26 mouse cellular contexts compared by ENCODE assay signal in the genomic region with DNA sequence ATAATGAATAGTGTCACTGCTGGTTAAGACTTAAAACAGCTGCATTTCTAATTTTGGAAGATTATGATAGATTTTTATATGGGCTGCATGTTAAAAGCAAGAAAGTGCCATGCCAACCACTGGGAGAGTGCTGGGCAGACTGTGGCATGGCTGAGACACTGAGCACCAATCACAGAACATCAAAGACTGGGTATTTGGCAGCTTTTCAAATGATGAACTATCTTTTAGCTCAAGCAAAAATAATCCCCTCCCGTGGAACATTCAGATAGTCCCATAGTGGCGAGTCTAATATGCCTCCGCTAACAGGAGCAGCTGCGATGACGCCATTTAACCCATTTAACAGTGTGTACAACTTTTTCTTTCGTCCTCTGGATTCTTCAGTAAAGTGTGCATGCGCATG.
DNase-seq lines count a peak whose midpoint lies in the region; ATAC-seq and TF ChIP-seq lines count a peak whose summit lies in the region.
"Had no signal": no experiment of that assay in that cellular context is flagged by ENCODE, and none has a peak within 500 bp of the region (broad histone marks: within the 10 kb centered on the region; RNA-seq: fewer than 3 reads in every experiment).

No protein-coding gene starts in this region.

- no peaks in the 10 kb centered on the region for H3K36me3 ChIP-seq in hindbrain, embryonic 16.5 days (ENCODE audit: control insufficient read depth, insufficient read depth, low read length)
- no peaks in the 10 kb centered on the region for H3K36me3 ChIP-seq in hindbrain, embryonic 14.5 days (replicated peaks; ENCODE audit: control insufficient read depth, insufficient read depth)
- no peaks in the 10 kb centered on the region for H3K36me3 ChIP-seq in midbrain, postnatal 0 days (ENCODE audit: insufficient read depth, low read length)
- no peaks in the 10 kb centered on the region for H3K36me3 ChIP-seq in midbrain, embryonic 13.5 days
- H3K36me3 ChIP-seq in limb, embryonic 10.5 days: no peaks in the 10 kb centered on the region
- H3K36me3 ChIP-seq in lung, postnatal 0 days (ENCODE audit: insufficient read depth, low read length): no peaks in the 10 kb centered on the region
- H3K36me3 ChIP-seq: embryonic facial prominence, embryonic 12.5 days; heart, embryonic 13.5 days; liver, embryonic 15.5 days; lung, embryonic 15.5 days; neural tube, embryonic 13.5 days had no signal

- no peak for TF ChIP-seq CTCF in midbrain, postnatal 0 days (IDR thresholded peaks at IDR 0.05)
- no peak for TF ChIP-seq CTCF in lung, postnatal 0 days (IDR thresholded peaks at IDR 0.05)

- H3K4me2 ChIP-seq in hindbrain, embryonic 16.5 days (ENCODE audit: low read length): no peak overlapping the region
- H3K4me2 ChIP-seq in hindbrain, embryonic 14.5 days (replicated peaks): no peak overlapping the region
- H3K4me2 ChIP-seq in midbrain, postnatal 0 days (ENCODE audit: low read depth, low read length, poor library complexity, severe bottlenecking): no peak overlapping the region
- H3K4me2 ChIP-seq in midbrain, embryonic 13.5 days (replicated peaks): no peak overlapping the region
- no peak overlapping the region for H3K4me2 ChIP-seq in lung, postnatal 0 days (replicated peaks; ENCODE audit: low read depth, low read length)
- H3K4me2 ChIP-seq: embryonic facial prominence, embryonic 12.5 days; heart, embryonic 13.5 days; liver, embryonic 15.5 days; lung, embryonic 15.5 days; neural tube, embryonic 13.5 days had no signal

- no peak for TF ChIP-seq EP300 in lung, postnatal 0 days (IDR thresholded peaks at IDR 0.05)

- H3K4me1 ChIP-seq in hindbrain, embryonic 16.5 days (ENCODE audit: control insufficient read depth, insufficient read depth, low read depth, low read length): no peaks in the 10 kb centered on the region
- H3K4me1 ChIP-seq in hindbrain, embryonic 14.5 days (replicated peaks; ENCODE audit: control insufficient read depth, insufficient read depth, low read length): no peaks in the 10 kb centered on the region
- H3K4me1 ChIP-seq in midbrain, postnatal 0 days (ENCODE audit: insufficient read depth, low read length): no peaks in the 10 kb centered on the region
- no peaks in the 10 kb centered on the region for H3K4me1 ChIP-seq in midbrain, embryonic 13.5 days (replicated peaks)
- no peaks in the 10 kb centered on the region for H3K4me1 ChIP-seq in limb, embryonic 10.5 days
- H3K4me1 ChIP-seq in lung, postnatal 0 days (ENCODE audit: insufficient read depth, low read depth, low read length): no peaks in the 10 kb centered on the region
- H3K4me1 ChIP-seq: embryonic facial prominence, embryonic 12.5 days; liver, embryonic 15.5 days; lung, embryonic 15.5 days; neural tube, embryonic 13.5 days had no signal

- H3K9ac ChIP-seq in hindbrain, embryonic 16.5 days (ENCODE audit: low read depth, low read length): no peak overlapping the region
- H3K9ac ChIP-seq in hindbrain, embryonic 14.5 days: no peak overlapping the region
- H3K9ac ChIP-seq in midbrain, postnatal 0 days (replicated peaks; ENCODE audit: low read length, poor library complexity, severe bottlenecking): no peak overlapping the region
- H3K9ac ChIP-seq in midbrain, embryonic 13.5 days (replicated peaks): no peak overlapping the region
- no peak overlapping the region for H3K9ac ChIP-seq in lung, postnatal 0 days (replicated peaks; ENCODE audit: low read depth)
- H3K9ac ChIP-seq: embryonic facial prominence, embryonic 12.5 days; heart, embryonic 13.5 days; liver, embryonic 15.5 days; lung, embryonic 15.5 days; neural tube, embryonic 13.5 days had no signal

- H3K9me3 ChIP-seq in hindbrain, embryonic 16.5 days (ENCODE audit: control insufficient read depth, low read length): no peaks in the 10 kb centered on the region
- no peaks in the 10 kb centered on the region for H3K9me3 ChIP-seq in hindbrain, embryonic 14.5 days (ENCODE audit: control insufficient read depth, low read length)
- no peaks in the 10 kb centered on the region for H3K9me3 ChIP-seq in midbrain, postnatal 0 days (ENCODE audit: low read length)
- H3K9me3 ChIP-seq in midbrain, embryonic 13.5 days: no peaks in the 10 kb centered on the region
- no peaks in the 10 kb centered on the region for H3K9me3 ChIP-seq in limb, embryonic 10.5 days (replicated peaks)
- no peaks in the 10 kb centered on the region for H3K9me3 ChIP-seq in lung, postnatal 0 days (ENCODE audit: low read length)
- H3K9me3 ChIP-seq: embryonic facial prominence, embryonic 12.5 days; heart, embryonic 13.5 days; liver, embryonic 15.5 days; lung, embryonic 15.5 days; neural tube, embryonic 13.5 days had no signal

- ATAC-seq in hindbrain, embryonic 16.5 days: peak; percentile 42; the same call in 1 of the 2 replicates
- no peak for ATAC-seq in hindbrain, embryonic 14.5 days (ENCODE audit: low FRiP score)
- no peak for ATAC-seq in midbrain, postnatal 0 days (ENCODE audit: low FRiP score)
- ATAC-seq in midbrain, embryonic 13.5 days: no peak
- no peak for ATAC-seq in lung, postnatal 0 days

- H3K4me3 ChIP-seq in hindbrain, embryonic 16.5 days (ENCODE audit: low read length): no peak overlapping the region
- H3K4me3 ChIP-seq in hindbrain, embryonic 14.5 days (replicated peaks; ENCODE audit: low read length): no peak overlapping the region
- no peak overlapping the region for H3K4me3 ChIP-seq in midbrain, postnatal 0 days (ENCODE audit: low read depth, low read length)
- H3K4me3 ChIP-seq in midbrain, embryonic 13.5 days (replicated peaks): no peak overlapping the region
- H3K4me3 ChIP-seq in limb, embryonic 10.5 days: no peak overlapping the region
- no peak overlapping the region for H3K4me3 ChIP-seq in lung, postnatal 0 days (ENCODE audit: low read depth, low read length)
- H3K4me3 ChIP-seq: embryonic facial prominence, embryonic 12.5 days; heart, embryonic 13.5 days; liver, embryonic 15.5 days; lung, embryonic 15.5 days; myocyte; neural tube, embryonic 13.5 days had no signal

- no peak overlapping the region for H3K27ac ChIP-seq in hindbrain, embryonic 16.5 days (ENCODE audit: low read depth, low read length)
- H3K27ac ChIP-seq in hindbrain, embryonic 14.5 days: no peak overlapping the region
- H3K27ac ChIP-seq in midbrain, postnatal 0 days (ENCODE audit: low read depth, low read length): no peak overlapping the region
- no peak overlapping the region for H3K27ac ChIP-seq in midbrain, embryonic 13.5 days
- H3K27ac ChIP-seq in limb, embryonic 10.5 days: no peak overlapping the region
- no peak overlapping the region for H3K27ac ChIP-seq in lung, postnatal 0 days (ENCODE audit: low read length)
- H3K27ac ChIP-seq: embryonic facial prominence, embryonic 12.5 days; heart, embryonic 13.5 days; kidney, postnatal 0 days; liver, embryonic 15.5 days; lung, embryonic 15.5 days; neural tube, embryonic 13.5 days; stomach, postnatal 0 days had no signal

- DNase-seq in adrenal gland, adult 2 months: peak; percentile 19
- DNase-seq in adrenal gland, adult 18-20 months (ENCODE audit: low spot score in 2 of 2): no peak
- no peak for DNase-seq in hindbrain, embryonic 14.5 days (ENCODE audit: low spot score)
- DNase-seq in midbrain, postnatal 0 days (ENCODE audit: low spot score): peak; percentile 58
- DNase-seq in limb, embryonic 10.5 days (ENCODE audit: low spot score): no peak
- no peak for DNase-seq in lung, postnatal 0 days (ENCODE audit: low spot score)
- DNase-seq: cerebellum, adult 2 months; cerebellum, postnatal 25 days; gastrocnemius, postnatal 25 days; heart, adult 18-20 months; heart, postnatal 14 days; kidney, adult 2 months; left cerebral cortex, postnatal 4 days; liver; lung, postnatal 4 days; thymus, adult 2 months had no signal

- 67% methylated on average over 7 of the region's 7 CpGs for WGBS in hindbrain, embryonic 16.5 days
- 76% methylated on average over 7 of the region's 7 CpGs for WGBS in hindbrain, embryonic 14.5 days
- 67% methylated on average over 7 of the region's 7 CpGs for WGBS in midbrain, postnatal 0 days
- WGBS in midbrain, embryonic 13.5 days: 87% methylated on average over 7 of the region's 7 CpGs
- WGBS in limb, embryonic 10.5 days: 92% methylated on average over 7 of the region's 7 CpGs
- 82% methylated on average over 7 of the region's 7 CpGs for whole genome bisulfite sequencing in lung, postnatal 0 days

- no peaks in the 10 kb centered on the region for H3K27me3 ChIP-seq in hindbrain, embryonic 16.5 days (replicated peaks; ENCODE audit: control insufficient read depth, insufficient read depth, low read length)
- H3K27me3 ChIP-seq in hindbrain, embryonic 14.5 days (ENCODE audit: control insufficient read depth, insufficient read depth, low read length): no peaks in the 10 kb centered on the region
- no peaks in the 10 kb centered on the region for H3K27me3 ChIP-seq in midbrain, postnatal 0 days (ENCODE audit: insufficient read depth, low read length)
- H3K27me3 ChIP-seq in midbrain, embryonic 13.5 days: no peaks in the 10 kb centered on the region
- no peaks in the 10 kb centered on the region for H3K27me3 ChIP-seq in limb, embryonic 10.5 days (ENCODE audit: low read depth, poor library complexity, severe bottlenecking)
- H3K27me3 ChIP-seq in lung, postnatal 0 days (replicated peaks; ENCODE audit: insufficient read depth, low read length): no peaks in the 10 kb centered on the region
- H3K27me3 ChIP-seq: embryonic facial prominence, embryonic 12.5 days; heart, embryonic 13.5 days; liver, embryonic 15.5 days; lung, embryonic 15.5 days; neural tube, embryonic 13.5 days had no signal

Comparison
In these comparisons a context has a peak if more than half of its experiments do, and no peak if none do; other contexts are left out.
1. DNase-seq: peak in adrenal gland, adult 2 months (single experiment) and midbrain, postnatal 0 days (single experiment); none in adrenal gland, adult 18-20 months (0 of 2), hindbrain, embryonic 14.5 days (single experiment), limb, embryonic 10.5 days (single experiment) and lung, postnatal 0 days (single experiment).